Mouse (Mus musculus) heart, adult 11 months (tissue): ENCODE results near the gene Naxd.
"Not testable (repeated sequence)": the region's sequence is repeated elsewhere in the genome, so short reads cannot be mapped to it uniquely, and the experiment has no call there.

Source experiments
- DNase-seq: peaks from one replicate; pipeline ENCODE4 v3.0.0; 2022

Gene Naxd

DNA sequence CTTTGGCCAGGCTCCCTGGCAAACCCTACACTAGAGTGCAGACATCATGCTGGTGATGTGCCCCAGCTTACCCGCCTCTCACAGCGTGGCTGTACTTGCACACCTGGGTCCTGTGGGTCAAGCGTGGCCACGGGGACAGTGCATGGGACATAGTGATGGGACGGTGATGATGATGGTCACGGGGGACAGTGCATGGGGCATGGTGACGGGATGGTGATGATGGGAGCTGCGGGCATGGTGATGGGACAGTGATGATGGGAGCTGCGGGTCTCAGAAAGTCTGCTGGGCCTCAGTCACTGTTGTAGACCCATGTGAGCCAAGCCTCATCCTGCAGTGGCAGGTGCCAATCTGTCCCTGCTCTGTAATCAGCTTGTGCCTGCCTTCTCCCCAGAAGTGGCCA is 19.0 kb downstream of the Naxd start:
- peak; percentile 84 for DNase-seq

DNA sequence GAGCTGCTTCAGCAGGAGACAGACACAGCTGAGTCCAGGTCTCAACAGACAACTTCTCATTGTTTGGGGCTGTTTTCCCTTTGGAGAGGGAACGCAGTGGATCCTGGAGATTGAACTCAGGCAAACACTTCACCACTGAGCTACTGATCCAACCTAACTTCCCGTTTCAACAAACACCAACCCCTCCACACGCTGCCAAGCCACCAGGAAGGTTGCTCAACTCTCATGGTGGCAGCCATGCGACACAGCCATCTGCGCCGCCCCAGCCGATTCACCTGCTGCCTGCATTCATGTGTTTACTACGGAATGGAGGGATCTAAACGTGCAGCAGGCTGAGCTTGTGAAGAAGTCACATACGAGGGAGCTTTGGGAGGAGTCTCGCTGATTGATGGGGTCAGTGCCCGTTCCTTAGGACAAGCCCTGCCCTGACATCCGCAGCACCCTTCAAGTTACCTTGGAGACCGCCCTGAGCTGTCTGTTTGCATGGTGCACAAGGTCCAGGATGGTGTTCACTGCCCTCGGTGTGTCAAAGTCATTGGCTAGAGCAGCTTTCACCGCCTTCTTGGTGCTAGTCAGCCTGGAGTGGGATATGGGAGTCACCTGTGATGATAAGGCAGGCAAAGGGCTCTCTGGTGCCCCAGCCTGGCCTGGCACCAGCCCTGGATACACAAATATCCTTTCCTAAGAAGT is 20.2 kb downstream of the Naxd start:
- peak; percentile 80 for DNase-seq

DNA sequence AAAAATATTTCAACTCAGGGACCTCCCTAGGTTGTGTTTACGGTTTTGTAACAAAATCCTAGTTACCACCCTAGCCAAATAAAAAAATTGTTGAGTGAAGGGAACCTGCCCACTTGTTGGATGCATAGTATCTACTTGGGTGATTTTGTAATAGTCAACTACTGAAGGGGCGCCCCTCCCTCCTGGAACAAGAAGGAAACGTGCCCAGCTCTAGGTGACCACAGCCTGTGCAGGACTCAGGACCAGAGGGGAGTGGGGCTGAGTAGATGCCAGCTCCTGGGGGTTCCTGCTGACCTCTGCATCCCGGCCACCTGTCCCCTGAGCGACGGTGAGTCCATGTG is 20.7 kb downstream of the Naxd start:
- no peak for DNase-seq

DNA sequence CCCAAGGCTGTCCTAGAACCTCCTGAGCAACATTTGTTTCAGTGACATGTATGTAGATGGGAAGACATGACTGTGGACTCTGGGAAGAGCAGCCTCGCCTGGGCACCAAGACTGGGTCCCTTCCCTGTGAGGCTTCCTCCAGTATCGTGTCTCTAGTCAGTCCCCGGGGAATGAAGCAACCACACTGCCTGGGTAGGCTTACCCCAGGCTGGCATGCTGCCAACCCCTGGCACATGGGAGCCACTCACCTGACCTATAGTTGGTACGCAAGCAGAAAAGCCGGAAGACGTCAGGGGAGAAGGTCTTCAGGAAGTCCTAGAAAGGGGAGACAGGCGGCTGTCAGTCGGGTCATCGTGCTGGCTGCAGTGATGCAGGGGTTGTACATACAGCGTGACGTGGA is 21.4 kb downstream of the Naxd start:
- DNase-seq = no peak

DNA sequence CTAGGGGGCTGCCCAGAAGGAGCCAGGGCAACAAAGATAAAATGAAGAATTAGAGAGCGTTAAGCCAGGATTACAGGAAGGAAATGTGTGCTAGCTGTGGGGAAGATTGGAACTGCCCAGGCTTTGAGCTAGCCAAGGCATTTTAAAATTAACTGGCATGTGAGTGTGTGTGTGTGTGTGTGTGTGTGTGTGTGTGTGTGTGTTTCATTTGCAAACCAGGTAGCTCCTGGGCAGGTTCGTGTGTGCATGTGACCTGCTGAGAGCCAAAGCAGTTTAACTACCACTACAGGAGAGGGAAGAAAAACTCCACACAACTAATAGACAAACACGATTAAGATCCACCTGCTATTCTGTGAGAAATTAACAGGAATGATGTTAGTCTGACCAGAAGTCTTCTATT is 26.0 kb downstream of the Naxd start:
- DNase-seq = no peak

DNA sequence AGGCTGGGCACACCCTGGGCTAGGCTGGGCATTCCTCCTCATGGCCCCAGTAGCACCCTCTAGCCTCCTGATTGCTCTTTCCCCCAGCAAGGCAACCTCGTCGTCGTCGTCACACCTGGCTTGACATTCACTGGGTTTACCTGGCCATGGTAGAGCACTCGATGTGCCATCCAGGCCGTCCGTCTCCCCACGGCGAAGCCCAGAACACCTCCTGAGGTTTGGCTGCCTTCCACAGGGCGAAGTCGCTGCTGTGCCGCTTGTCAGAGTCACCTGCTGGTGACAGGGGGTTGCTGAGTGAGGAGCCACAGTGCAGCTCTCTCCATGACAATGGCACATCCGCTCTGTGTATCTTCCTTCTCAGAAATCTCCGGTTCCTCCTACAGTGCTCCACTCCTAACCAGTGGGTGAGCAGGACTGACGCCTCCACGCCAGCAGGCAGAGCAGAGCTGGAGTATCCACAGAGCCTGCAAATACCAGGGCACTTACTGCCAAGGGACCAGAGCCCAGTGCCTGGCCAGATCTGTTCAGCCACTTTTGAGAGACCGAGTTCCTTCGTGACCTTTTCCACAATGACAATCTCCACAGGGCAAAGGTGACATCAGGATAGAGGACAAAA is 33.0 kb downstream of the Naxd start:
- DNase-seq = no peak

DNA sequence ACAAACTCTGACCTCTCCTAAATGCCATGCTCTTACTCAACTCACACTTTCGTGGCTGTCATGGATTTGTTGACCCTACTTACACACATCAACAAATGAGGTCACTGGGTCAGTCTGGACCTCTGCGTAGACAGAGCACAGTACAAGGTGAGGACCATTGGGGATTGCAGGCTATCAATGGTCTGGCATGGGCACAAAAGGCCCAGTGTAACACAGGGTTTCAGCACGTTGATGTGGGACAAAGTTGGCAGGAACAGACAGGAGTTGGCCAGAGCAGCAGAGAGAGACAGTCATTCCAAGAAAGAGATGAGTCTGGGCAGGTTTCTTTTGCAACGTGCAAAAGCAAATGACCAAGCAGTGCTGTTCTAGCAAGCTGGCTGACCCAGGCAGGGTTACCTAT is 33.5 kb downstream of the Naxd start:
- DNase-seq = no peak

DNA sequence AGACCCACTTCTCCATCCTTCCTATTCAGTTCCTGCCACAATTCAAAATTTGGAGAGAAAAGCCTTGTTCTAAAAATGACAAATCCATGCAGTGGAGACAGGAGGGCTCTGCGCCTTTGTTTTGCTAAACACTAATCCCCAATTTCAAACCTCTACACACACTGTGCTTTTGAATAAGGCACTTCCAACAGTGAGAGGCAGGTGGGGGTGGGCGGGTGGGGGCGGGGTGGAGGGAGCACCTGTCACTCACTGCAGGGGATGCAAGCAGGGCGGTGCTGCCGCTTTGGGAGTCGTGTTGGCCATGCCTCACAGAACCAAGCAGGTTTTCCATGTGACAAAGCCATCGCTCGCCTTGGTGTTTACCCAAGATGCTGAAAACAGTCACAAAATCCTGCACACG is 37.2 kb downstream of the Naxd start:
- DNase-seq = no peak

DNA sequence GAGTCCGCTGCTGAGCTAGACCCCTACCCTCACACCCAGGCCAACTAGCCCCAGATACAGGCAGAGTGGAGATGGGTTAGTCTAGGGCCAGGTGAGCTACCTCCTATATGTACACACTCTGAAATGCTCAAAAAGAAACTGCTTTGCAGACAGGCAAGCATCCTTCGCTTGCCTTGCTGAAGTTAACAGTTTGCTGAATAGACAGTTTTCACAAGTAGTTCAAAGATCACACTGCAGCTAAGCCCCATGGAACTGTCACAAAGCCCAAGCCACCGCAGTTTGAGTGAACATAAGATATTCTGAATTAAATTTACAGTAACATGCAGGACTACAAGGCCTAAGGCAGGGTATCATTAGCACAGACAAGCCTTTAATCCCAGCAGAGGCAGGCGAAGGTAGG is 41.7 kb downstream of the Naxd start:
- DNase-seq = no peak

DNA sequence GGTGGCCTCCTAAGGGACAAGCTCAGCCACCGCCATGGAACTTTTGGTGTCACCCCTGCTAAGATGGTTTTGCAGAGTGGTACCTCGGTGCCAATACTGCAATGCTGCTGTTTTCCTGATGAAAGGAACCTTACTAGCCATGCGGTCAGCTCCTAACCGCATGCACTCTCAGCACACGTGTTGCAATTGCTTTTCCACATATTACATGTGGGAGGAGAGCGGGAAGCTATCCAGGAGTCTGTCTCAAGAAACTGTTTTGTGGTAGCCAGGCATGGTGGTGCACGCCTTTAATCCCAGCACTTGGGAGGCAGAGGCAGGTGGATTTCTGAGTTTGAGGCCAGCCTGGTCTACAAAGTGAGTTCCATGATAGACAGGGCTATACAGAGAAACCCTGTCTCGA is 42.9 kb downstream of the Naxd start:
- DNase-seq = no peak

DNA sequence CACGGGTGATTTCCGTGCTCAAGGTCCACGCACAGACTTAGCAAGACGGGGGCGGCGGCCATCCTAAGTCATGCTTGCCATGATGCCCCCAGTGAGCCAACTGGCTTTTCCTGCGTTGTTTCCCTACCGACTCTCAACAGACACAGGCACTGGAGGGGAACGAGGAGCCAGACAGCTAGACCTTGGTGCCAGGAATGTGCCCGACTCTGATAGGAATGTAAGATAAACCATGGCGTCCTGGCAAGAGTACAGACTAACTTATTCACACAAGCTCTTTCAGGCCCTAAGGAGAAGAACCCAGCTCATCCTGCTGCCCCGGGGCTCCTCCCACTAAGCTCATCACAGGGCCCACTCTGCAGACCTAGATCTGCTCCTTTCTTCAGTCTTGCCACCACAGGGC is 44.7 kb downstream of the Naxd start:
- no peak for DNase-seq

DNA sequence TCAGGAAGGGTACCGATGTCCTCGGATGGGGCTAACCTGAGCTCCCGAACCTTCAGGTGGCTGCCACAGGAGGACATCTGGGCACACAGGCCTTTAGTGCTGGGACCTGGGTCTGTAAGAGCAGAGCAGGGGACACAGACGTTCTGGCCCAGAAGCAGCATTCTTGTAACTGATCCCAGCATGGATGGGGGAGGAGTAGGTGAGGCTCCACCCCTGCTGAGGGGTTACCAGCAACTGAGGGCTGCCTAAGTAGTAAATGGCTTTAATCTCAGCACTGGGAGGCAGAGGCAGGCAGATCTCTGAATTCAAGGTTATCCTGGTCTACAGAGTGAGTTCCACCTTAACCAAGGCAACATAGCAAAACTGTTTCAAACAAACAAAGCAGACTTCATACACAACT is 45.6 kb downstream of the Naxd start:
- DNase-seq = no peak

DNA sequence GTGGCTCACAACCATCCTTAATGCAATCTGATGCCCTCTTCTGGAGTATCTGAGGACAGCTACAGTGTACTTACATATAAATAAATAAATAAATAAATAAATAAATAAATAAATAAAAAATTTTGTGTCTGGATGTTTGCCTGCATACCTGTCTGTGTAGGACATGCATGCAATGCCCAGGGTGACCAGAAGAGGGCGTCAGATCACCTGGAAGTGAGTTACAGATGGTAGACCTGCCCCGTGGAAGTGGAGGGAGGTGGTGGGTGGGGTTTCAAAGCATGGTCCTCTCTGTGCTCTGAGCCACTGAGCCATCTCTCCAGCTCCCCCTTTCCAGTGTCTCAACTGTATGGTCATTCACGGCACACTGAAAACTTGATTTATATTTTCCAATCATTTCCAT is 47.1 kb downstream of the Naxd start:
- DNase-seq = no peak

DNA sequence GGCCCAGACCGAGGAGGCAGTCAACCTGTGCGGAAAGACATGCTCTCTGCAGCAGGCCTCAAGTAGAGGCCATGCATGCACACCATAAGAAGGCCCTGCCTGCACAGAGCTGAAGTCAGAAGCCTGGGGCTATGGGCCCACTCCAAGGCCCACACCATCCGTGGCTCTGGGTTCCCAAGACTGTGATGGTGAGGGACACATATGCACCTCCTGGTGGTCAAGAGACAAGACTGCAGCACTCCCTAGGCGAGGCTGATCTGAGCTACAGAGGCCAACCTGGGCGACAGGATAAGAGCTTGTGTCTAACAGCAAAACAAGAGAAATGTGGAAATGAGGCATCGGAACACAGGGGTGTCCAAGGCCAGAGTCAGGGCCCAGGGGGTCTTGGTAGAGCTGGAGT is 49.8 kb downstream of the Naxd start:
- no peak for DNase-seq

DNA sequence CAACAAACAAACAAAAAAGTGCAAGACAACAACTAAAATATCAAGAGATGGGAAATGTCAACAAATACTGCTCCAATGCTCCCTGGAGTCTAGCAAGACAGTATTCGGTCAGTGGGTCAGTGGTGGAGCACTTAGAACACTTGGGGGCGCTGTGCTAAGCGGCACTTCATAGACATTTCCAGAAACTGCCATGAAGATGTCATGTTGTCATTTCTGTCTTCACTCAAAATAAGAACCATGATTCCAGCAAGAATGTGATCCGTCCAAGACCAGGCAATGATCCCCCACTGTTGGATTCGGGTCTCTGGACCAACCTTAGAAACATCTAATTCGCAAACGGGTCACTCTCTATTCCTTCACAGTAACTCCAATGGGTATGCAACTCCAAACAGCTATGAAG is 52.4 kb downstream of the Naxd start:
- peak; percentile 91 for DNase-seq

DNA sequence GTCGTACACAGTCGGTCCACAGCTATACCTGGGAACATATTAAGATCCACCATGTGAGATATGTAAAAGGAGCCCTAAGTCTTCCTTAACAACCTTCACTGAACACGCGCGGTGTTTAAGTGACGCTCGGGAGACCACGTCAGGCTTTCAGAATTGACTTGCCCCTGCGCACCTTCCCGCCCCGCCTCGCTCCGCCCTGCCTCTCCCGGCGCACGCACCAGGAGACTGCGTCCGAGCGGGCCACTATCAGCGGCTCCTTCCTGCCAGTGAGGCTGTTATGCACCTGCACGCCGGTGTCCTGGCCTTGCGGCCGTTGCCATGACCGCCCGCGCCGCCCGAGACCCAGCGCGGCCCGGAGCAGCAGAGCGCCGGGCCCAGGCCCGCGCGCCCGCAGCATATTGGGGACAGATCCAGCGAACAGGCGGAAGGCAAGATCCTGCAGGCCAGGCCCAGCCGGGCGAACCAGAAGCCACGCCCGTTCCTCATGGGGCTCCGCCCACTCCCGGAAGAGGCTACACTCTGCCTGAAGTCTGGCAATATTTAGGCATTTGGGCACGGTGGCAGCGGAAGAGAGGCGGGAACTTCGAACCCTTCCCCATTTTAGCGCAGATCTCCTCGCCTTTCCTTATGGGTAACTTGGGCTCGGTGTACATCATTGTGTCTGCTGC is 53.1 kb downstream of the Naxd start, which contains the start of gene Cars2:
Cars2 (minus strand) TSS at position 503 of the 668 bp plus-strand sequence.
- DNase-seq = peak; percentile 99

DNA sequence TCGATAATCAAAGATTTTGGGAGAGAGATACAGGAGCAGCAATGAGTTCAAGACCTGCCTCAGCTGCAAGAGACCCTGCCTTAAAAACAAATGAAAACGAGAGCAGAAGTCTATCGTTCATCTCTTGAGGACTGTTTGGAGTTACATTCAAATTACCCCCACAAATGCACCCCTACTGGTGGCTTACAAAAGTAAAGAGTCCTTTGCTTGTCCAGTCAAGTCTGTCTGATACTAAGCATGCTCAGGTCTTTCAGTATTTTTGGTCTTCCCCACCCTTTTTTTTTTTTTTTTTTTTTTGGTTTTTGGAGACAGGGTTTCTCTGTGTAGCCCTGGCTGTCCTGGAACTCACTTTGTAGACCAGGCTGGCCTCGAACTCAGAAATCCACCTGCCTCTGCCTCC is 54.2 kb downstream of the Naxd start:
- DNase-seq = not testable (repeated sequence)

DNA sequence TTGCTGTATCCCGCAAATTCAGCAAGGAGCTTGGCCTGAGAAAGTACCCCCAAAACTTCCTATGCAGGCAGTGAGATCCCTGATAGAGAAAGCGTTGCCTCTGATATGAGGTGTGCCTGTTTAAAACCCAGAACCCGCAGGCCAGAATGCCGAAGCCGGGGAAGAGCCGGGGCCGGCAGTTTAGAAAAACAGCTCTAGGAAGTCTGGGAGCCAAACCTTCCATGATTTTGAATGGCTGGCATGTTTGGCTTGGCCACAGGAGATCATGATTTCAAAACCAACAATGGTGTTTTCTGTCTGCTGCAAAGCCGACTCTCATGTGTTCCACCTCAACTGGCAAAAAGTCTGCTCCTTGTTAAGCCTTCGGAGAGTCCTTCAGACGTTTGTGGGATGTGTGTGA is 55.1 kb downstream of the Naxd start:
- DNase-seq = peak; percentile 72

DNA sequence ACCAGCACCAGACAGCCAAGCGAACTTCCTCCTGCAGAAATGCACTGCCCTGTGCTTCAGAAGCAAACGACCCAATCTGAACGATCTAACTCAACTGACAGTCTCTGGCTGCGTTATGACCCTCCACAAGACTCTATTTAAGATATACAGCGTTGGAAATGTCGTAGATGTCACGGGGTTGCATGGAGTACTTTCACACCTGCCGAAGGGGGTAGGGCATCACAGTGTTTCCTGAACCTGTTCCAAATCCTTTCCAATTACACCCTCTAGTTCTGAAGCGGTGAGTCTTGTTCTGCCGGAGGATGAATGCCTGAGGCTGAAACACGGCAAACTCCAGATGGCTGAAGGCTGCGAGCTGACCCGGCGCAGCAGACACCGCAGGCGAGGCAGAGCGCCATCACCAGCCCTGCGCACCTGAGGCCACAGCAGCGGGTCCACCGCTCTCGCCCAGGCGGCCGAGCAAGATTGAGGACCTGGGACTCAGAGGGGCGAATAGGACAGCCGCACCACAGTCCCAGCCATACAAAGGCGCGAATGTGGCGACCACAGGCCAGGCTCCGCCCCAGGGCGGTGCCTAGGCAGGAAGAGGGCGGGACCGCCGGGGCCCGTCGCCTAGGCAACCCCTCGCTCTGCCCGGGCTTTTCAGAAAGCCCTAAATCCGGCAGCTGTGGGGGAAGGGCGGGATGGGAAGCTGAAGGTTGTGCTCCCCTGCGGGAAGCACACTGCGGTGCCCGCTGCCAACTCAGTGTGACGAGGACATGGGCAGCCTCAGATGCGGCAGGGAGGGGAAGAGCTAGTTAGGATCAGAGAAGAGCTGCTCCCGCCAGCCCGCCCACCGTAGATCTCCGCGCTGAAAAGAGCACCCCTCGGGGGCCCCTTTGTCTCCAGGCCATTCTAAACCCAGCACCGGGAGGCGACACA is 57.8 kb downstream of the Naxd start, which contains the start of gene Ing1:
Ing1 (plus strand) TSS at position 773 of the 921 bp plus-strand sequence.
- peak; percentile 100 for DNase-seq

DNA sequence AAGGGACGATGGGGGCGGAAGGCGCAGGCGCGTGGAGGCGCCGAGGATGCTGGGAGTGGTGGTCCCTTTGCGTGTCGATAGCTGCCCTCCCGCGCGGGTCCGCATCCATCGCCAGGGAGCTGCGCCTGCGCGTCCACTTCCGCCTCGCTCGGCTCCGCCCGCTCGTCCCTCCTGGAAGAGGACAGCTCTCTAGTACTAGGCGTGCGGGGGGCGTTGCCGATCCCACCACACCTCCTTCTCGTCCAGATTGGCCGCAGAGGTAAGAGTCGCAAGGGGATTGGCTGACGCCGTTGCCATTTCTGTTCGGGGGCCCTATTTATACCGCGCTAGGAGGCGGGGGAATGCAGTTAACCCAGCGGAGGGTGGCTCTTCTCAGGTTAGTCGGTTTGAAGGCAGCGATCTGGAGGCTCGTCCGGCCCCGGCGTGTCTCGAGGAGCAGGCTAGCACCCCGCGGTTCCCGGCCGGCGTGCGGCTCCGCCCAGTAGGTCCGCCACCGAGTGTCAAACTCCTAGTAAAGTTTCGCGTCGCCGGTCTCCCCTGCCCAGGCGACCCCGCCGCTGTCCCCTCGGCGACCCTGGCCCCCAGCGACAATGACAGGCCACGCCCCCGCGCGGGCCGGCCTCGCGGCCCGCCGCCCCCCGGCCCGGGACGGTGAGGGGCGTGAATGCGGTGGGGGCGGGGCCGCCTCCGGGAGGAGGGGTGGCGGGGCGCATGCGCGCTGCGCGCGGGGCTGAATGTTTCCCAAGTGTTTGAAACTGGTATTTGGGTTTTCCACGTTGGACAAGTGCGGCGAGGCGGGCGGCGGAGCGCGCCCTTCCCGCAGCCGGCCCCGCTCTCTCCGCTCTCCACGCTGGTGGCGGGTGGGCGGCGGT is 58.6 kb downstream of the Naxd start:
- DNase-seq = peak; percentile 100

DNA sequence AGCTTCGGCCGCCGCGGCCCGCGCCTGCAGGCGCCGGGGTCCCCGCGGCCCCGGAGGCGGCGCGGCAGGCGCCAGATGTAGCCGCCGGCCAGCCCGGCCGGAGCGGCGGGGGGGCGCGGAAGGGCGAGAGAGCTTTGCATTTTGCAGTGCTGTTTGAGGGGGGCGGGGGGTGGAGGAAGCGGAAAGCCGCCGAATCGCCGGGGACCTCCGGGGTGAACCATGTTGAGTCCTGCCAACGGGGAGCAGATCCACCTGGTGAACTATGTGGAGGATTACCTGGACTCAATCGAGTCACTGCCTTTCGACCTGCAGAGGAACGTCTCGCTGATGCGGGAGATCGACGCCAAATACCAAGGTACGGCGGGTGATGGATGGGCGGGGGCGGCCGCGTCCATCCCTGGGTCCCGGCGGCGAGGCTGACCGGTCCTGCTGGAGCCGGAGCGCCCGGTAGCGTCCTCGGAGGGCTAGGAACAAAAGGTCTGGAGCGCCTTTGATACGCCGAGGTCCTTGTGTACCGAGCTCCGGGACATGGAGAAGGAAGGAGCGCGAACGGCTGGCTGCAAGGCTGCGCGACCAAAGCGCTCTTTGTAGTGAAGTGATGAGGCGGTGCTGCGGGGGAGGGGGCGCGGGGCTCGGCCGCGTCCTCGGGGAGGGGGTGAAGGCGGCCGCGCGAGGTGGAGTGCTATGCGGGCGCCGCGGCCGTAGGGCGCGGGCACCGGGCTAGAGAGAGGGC is 59.6 kb downstream of the Naxd start:
- DNase-seq = peak; percentile 97

DNA sequence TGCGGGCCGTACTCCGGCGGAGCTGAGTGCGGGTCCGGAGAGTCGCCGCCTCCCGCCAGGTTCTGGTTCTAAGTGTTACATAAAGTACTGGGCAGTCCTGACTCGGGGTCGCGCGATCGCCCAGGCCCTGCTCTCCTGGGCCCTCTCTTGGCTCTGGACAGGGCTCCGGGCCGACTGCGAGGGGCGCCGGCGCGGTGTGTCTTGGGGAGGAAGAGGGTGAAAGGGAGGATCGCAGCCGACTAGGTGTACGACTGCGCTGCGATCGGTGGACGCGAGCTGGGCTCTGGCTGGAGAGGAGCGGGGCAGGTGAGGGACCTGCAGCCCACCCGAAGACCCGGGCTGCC is 60.1 kb downstream of the Naxd start:
- DNase-seq = no peak
